Mouse (Mus musculus): ENCODE data around the gene Ffar2.
A peak's percentile ranks its signal among the peaks of the same experiment; 100 is the strongest.

Gene Ffar2

GRCm38 (mm10) chr7:30820854-30821445, 2.6 kb downstream of the Ffar2 start:
- DNase-seq: no peak

DNA sequence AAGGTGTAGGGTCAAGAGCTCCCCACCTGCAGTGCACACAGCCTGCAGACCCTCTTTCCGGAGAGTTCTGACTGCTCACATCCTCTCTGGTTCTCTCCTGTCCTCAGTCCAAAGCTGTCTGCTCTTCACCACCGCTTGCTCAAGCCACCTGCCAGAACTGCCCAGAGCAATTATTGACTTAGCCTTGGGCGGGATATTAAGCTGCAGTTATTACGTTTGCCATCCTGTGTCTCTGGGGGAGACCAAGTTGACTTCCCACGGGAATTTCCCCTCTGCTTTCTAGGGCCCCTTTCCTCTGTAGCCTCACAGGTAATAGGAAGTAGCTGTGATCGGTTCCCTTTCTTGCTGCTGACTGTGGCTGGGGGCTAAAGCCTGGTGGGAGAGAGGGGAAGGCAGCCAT, 3.4 kb downstream of the Ffar2 start:
- no peak for DNase-seq

- DNase-seq: peak; percentile 29 to 33
Measured at GRCm38 (mm10) chr7:30812291-30812807, 11.2 kb downstream of the Ffar2 start.

DNA sequence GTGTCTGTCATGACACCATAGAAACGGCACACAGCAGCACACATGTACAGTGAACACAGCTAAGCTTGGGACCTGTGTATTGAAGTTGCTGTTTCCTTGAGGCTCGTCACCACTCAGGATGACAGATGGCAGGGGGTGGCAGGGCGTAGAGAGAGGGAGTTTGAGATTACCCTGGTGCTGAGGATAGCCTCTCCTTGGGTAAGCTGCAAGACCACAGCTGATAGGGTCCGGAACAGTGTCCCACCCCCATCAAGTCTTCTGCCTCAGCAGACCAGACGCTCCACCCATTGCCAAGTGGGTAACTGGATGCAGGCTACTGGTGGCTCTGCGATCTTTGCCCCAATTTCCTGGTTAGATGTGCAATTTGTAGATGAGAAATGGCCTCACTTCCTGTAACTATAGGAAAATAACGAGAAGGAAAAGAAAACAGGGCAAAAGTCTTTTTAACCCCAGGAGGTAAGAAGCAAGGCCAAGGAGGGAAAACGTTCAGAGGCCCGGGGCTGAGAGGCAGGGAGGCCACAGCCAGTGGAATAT, 11.8 kb downstream of the Ffar2 start:
- peak in 1 of 2 experiments; percentile 24 for DNase-seq

DNA sequence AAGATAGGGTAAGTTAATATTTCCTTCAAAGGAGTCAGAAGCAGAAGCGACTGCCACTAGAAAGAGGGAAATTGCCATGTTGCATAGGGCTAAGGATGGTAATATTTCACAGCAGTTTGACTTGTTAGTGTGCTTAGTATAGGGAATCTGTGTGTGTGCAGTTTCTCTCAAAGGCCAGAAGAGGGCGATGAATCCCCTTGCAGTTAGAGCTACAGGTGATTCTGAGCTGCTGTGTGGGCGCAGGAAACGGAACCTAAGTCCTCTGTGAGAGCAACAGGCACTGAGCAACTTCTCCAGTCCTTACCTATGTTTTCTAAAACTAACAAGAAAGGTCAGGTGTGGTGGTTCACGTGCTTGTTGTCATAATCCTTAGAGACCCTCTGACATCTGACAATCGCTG, 13.3 kb downstream of the Ffar2 start:
- DNase-seq: no peak

- DNase-seq: peak; percentile 32 to 43
Measured at GRCm38 (mm10) chr7:30805924-30806323, 17.7 kb downstream of the Ffar2 start.

GRCm38 (mm10) chr7:30804026-30804715, 19.4 kb downstream of the Ffar2 start:
- DNase-seq: no peak

DNA sequence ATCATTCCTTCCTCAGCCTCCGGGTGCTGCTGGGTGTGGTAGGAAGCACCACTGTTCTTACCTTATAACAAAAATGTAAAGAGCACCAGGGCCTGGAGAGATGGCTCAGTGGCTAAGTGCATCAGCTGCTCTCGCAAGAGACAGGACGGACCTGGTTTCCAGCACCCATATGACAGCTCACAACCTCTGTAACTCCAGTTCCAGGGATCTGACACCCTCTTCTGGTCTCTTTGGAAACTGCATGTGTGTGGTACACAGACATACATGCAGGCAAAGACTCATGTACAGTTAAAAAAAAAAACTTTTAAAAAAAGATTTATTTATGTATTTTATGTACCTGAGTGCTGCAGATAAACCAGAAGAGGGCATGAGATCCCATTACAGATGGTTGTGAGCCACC, 20.3 kb downstream of the Ffar2 start:
- no peak for DNase-seq

DNA sequence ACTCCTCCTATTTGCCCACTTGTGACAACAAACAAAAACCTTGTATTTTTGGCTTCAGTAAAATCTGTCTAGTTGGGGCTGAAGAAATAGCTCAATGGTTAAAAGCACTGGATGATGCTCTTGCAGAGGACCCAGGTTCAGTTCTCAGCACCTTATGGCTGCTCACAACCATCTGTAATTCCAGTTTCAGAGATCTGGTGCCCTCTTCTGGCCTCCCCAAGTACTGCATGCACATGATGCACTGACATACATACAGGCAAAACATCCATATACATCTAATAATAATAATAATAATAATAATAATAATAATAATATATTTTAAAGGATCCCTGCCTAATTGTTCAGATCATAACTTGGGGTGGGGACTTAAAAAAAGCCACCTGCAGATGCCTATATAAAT, 22.9 kb downstream of the Ffar2 start:
- DNase-seq: no peak

- no peak for DNase-seq
Measured at GRCm38 (mm10) chr7:30796790-30797189, 26.8 kb downstream of the Ffar2 start.

DNA sequence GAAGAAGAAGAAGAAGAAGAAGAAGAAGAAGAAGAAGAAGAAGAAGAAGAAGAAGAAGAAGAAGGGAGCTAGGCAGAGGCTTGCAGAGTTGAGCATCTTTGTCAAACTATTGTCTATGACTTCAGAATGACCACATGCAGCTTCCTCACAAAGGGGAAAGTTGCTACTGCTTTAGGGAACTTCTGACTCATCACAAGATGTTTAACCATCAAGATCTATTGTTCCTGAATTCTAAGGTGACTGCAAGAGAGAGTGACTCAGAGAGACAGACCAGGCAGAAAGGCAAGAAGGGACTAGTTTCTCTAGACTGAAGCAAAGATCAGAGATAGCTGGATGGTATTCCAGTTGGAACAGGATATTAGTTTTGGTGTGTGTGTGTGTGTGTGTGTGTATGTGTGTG, 28.7 kb downstream of the Ffar2 start:
- DNase-seq: no peak

DNA sequence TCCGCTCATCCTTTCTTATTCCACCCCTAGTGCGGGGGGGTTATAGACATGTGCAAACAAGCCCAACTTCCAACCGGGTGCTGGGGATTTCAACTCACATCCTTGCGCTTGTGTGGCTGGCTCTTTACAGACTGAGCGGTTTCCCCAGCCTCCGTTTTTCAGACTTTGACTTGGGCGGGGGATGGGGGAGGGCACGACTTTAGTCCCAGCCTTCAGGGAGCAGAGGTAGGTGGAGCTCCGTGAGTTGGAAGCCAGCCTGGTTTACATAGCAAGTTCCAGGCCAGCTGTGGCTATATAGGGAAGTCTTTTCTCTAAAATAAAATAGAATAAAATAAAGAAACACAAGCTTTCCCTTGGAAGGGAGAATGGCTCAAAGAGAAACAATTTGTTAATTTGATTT, 31.7 kb downstream of the Ffar2 start:
- no peak for DNase-seq

GRCm38 (mm10) chr7:30790141-30790540, 33.4 kb downstream of the Ffar2 start:
- no peak for DNase-seq

DNA sequence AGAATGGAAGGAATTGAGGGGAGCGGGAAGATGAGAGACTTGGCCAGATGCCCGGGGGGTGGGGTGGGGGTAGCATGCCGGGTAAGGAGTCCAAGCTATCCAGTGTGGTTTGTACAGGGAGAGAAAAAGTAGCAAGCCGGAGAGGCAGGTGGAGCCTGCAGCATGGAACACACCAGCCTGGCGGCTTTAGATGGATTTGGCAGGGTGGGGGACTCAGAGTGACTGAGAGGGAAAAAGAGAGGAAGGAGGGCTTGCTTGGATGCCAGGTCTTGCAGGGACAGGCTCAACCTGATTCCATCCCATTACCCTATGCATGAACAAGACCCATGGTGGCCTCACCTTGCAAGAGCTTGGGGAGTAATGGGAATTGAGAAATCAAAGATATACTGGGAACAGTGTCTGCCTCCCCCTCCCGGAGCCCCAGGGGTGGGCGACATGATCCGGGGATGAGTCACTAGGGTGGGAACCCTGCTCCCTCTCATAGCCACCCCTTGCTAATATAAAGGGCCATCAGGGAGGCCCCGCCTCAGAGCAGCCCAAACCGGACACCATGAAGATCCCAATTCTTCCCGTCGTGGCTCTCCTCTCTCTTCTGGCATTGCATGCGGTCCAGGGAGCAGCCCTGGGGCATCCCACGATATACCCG, 36.1 kb downstream of the Ffar2 start, which contains the start of gene Krtdap:
TSS of gene Krtdap (plus strand) at position 520 of the 646 bp plus-strand sequence.
- DNase-seq: peak in 1 of 2 experiments; percentile 13

DNA sequence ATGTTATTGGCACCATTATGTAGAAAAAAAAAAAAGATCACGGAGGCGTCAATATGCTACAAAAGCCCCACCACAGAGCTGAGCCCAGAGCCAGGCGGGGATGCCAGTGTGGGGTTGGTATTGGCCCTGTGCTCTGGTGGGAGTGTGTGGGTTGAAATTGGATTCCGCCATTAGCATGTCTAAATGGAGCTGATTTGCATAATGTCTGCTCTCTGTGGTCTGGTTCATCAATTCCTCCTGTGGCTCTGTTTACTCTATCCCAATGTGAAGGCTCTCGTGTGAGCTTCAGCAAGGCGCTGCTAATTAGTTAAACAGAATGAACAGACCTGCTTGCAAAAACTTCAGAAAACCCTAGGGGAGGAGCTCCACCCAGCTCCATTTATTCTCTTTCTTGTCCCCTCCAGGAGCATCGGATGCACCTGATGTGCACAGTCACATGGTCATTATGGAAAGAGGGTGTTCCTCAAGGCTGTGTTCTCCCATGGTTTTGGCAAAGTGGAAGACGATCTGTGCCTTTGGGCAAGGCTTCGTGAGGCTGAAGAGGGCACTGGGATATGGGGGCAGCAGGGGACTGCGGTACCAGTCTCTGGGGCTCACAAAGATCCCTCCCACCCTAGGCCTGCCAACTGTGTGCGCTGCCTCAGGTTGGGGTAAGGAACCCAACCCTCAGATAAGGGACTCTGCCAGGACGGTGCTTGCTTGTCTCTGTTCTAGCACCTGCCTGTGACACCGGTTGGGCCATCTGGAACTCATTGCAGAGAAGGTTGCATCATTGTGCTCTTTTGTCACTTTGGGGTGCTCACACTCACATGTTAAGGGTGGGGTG, 37.6 kb downstream of the Ffar2 start:
- DNase-seq: peak; percentile 32 to 58

DNA sequence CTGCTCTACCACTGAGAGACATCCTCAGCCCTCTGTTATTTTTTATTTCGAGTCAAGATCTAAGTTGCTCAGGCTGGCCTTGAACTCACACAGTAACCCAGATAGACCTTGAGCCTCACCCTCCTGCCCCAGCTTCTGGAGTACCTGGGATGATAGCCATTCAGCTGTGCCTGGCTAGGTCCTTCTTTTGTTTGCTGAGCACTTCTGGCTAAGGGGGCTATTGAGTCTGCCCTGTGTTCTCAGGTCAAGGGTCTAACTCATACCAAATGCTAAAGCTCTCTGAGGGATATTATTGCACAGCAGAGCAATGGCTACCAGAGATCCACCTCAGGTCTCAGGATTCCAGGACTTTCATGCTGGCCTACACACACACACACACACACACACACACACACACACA, 38.4 kb downstream of the Ffar2 start:
- no peak for DNase-seq

GRCm38 (mm10) chr7:30782658-30783057, 40.9 kb downstream of the Ffar2 start:
- no peak for DNase-seq

DNA sequence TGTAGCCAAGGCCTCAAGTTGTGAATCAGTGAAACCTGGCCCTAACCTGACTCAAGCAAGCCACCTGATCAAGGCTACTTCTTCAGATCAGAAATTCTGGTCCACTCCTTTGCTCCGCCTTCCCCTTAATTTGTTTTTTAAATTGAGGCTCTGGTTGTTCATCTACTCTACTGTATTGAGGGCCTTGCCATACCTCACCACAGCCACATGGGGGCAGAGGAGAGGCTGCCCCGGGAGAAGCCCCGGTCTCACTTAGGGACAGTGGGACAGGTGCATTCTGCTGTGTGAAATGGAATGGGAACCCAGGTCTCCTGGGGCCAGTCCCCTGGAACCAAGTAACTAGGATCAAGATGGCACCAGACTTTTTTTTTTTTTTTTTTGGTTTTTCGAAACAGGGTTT, 41.8 kb downstream of the Ffar2 start:
- DNase-seq: no peak

- DNase-seq: no peak
Measured at GRCm38 (mm10) chr7:30777911-30778310, 45.7 kb downstream of the Ffar2 start.

- DNase-seq: no peak
Measured at GRCm38 (mm10) chr7:30777081-30777579, 46.4 kb downstream of the Ffar2 start.

GRCm38 (mm10) chr7:30776104-30776503, 47.5 kb downstream of the Ffar2 start:
- DNase-seq: no peak

DNA sequence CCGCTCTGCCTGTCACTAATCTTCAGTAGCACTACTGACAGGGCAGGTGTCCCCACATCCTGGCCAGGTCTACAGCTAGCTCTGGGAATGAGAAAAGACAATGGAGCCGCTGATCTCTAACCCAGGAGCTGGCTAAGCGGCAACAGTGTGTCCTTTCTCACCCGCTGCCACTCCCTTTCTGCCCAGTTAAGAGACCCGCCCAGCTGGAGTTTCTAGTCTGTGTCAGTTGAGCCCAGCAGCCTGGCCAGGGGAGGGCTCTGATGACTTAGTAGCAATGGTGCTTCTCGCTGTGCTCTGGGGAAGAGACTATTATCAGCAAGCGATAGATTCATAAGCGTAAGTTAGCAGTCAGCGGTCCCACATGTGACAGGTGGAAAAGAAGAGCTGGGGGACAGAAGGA, 54.3 kb downstream of the Ffar2 start:
- DNase-seq: no peak

Data from cerebellum, postnatal 10 days (tissue).